Mouse (Mus musculus): ENCODE results near the gene Zmynd19.

Zmynd19 gene

GRCm38 (mm10) chr2:24944304-24944703 lies 5.3 kb upstream of the Zmynd19 start:
- 67% methylated on average over 2 of the region's 2 CpGs for WGBS

DNA sequence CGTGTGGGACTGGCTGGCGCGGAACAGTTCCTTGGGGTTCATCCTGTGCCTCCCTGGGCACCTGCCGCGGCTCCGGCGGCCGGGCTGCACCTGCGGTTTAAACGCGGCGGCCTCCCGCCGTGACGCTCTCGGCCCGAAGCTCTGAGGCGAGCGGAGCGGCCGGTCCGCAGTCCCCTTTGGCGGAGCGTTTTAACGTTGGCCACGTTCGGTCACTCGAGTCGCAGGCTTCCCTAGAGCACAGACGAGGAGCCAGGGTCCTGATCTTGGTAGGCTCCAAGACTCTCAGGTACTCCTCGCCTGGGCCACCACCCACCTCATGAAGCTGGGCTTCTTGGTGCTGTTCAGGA lies 570 bp downstream of the Zmynd19 start:
- WGBS = 0% methylated on average over 31 of the region's 31 CpGs

DNA sequence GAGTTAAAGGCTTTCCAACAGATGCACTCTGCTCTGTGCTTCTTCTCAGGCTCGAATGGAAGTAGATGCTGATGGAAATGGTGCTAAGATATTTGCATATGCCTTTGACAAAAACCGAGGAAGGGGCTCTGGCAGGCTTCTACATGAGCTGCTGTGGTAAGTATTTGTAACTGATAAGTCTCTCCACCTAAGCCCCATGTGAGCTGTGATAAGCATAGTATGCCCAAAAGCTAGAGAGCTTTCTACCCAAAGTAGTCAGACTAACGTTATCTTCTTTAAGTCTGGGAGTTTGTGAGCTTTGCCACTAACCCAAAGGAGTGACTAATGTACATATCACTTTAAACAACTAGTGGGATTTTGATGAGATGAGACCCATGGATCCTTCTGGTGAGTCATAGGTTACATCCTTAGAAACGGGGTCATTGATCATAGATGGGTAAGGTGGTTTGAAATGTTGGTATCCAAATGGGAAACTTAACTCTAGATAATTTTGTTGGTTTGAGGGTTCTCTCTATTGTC lies 3.0 kb downstream of the Zmynd19 start:
- WGBS = 90% methylated on average over 4 of the region's 4 CpGs

DNA sequence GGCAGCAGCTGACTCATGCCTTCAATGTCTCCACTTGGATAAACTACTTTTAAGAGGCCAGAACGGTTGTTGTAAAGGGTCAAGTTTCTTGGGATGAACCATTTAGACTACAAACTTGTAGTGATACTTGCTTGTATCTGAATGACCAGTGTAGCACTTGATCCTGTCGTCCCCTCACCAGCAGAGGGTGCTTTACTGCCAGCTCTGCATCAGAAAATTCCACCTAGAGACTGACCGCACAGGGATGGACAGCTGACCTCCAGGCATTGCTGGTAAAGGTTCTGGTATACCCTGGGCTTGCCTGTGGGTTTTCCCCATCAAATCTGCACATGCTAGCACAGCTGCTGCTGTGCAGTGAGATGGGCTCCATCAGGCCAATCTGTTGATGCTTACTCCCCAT lies 11.3 kb downstream of the Zmynd19 start:
- 25% methylated on average over 3 of the region's 3 CpGs for WGBS

- whole genome bisulfite sequencing = under 1% methylated on average over 28 of the region's 28 CpGs
These were observed 12.9 kb downstream of the Zmynd19 start, which contains the start of gene Dph7 for GRCm38 (mm10) chr2:24962304-24963000. Dph7 (plus strand) TSS chr2:24962400.

- 64% methylated on average over 4 of the region's 4 CpGs for WGBS
These were observed 20.8 kb downstream of the Zmynd19 start for GRCm38 (mm10) chr2:24970386-24970785.

GRCm38 (mm10) chr2:24974452-24974851 lies 24.9 kb downstream of the Zmynd19 start:
- under 1% methylated on average over 17 of the region's 17 CpGs for WGBS

- WGBS = under 1% methylated on average over 64 of the region's 64 CpGs
These were observed 25.5 kb downstream of the Zmynd19 start, which contains the start of gene Mrpl41 for GRCm38 (mm10) chr2:24974906-24975703. Mrpl41 (minus strand) TSS chr2:24975098.

- whole genome bisulfite sequencing = under 1% methylated on average over 16 of the region's 16 CpGs
These were observed 26.2 kb downstream of the Zmynd19 start, which contains the start of gene Pnpla7 for GRCm38 (mm10) chr2:24975704-24976297. Pnpla7 (plus strand) TSS chr2:24976033.

DNA sequence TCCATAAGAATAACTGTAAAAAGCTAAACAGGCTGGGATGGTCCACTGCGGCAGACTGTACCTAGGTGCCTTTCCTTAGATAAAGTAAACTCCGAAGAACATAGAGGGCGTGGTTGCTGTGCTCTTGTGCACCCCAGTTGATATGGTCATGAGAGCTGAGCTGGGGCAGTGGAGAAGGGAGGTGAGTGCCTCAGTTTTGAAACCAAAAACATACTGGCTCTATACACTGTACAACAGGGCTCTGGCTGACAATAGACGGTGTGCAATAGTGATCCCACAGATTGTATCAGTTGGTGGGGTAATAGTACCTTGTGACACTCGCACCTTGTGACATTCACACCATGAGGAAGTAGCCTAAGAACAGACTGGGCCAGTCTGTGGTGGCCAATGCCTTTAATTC lies 27.4 kb downstream of the Zmynd19 start:
- 90% methylated on average over 5 of the region's 5 CpGs for WGBS

- 78% methylated on average over 2 of the region's 2 CpGs for WGBS
These were observed 38.2 kb downstream of the Zmynd19 start for GRCm38 (mm10) chr2:24987762-24988161.

DNA sequence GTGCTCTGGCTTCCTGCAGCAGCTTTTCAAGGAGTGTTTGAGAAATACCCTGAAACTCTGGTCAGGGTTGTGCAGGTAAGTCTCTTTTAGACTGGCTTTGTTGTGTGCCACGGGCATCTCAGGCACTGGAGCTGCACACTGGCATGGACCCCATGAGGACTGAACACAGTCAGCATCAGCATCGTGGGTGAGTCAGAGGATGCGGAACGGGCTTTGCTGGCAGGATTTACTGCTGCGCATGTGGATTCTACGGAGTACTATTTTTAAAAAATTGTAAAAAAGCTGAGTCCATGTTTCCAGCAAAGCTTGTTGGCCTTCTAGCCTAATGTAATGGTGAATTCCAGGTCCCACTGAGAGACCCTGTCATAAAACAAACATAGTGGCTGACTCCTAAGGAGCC lies 45.7 kb downstream of the Zmynd19 start:
- 64% methylated on average over 6 of the region's 6 CpGs for WGBS

DNA sequence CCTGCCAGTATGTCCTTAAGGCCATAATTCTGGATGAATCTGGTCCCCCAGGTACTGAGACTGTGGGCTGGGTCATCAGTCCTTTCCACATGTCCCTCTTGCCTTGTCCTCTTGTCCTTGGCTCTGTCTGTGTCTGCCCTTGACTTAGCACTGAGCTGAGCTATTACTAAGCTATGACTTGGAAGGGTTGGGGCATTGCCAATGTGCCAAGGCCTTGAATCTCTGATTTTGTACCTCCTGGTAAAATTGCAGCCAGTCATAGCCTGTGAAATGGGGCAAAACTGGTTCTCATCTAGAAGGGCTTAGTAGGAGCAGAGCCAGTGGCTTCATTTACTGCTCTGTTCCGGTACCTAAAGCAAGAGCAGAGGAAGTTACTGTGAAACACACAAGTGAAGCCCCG lies 46.9 kb downstream of the Zmynd19 start:
- 87% methylated on average over 2 of the region's 2 CpGs for WGBS

DNA sequence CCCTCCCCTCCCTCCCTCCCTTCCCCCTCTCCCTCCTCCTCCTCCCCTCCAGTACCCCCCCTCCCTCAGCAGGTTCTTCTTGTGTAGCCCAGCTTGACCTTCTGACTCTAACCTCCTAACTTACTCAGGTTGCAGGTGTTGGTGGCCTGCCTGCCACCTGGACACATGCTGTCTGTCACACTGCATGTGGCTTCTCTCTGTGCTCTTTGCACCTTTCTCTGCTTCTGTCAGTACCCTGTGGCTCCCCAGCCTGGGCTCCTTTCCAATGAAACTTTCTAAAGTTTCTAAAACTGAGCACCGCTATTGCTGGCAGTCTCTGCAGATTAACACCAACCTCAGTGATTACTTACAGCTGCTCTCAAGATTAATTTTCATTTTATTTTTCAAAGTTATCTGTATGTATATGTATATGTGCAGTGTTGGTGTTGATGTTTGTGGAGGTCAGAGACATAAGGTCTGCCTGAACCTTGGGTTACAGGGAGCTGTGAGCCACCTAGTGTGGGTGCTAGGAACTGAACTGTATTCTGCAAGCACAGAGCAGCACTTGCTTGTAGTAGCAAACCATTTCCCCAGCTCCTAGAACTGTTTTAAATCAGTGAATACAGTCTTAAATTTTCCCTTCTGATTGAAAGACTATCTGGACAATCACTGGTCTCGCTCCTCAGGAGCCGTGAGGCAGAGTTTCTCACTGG lies 51.1 kb downstream of the Zmynd19 start:
- 54% methylated on average over 3 of the region's 3 CpGs for WGBS

DNA sequence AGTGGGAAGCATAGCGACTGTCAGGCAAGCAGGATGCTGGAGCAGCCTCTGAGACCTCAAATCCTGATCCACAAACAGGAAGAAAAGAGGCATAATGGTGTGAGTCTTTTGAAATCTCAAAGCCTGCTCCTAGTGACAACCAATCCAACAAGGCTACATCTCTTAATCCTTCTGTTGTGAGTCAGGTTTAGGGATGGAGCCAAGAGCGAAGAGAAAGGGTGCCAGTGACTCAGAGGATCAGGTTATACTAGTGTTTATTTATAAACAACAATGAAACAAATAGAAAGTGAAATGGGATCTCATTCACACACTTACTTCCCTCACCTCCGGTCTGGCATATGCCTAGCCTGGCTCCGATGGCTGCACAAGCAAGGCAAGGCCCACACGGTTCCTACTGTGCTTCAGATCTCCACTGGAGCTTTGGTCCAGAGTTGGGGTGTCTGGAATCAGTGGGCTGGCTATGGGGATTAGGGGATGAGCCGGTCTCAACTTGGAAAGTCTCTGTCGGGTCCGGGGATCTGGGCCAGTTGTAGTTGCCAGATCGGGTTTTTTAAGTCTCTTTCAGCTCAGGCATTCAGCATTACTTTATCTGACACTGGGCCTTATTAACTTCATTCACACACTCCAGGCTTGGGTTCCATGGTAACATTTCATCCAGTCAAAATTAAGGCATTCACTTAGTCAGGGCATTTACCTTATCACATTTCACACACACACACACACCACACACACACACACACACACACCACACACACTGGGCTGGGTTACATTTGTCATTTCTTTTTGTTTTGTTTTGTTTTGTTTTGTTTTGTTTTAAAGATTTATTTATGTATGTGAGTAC lies 54.6 kb downstream of the Zmynd19 start:
- 63% methylated on average over 9 of the region's 9 CpGs for WGBS

GRCm38 (mm10) chr2:25006767-25007166 lies 57.2 kb downstream of the Zmynd19 start:
- WGBS = 97% methylated on average over 1 of the region's 1 CpGs
